Mouse (Mus musculus): Measurements from ENCODE around the gene Wiz. TPM values are rescaled to one million over a fixed set of nuclear protein-coding genes. Genes with fewer than 3 reads are reported as not detected.

The Wiz gene
- polyA plus RNA-seq, 2 experiments: 5.5 to 9.8 TPM

DNA sequence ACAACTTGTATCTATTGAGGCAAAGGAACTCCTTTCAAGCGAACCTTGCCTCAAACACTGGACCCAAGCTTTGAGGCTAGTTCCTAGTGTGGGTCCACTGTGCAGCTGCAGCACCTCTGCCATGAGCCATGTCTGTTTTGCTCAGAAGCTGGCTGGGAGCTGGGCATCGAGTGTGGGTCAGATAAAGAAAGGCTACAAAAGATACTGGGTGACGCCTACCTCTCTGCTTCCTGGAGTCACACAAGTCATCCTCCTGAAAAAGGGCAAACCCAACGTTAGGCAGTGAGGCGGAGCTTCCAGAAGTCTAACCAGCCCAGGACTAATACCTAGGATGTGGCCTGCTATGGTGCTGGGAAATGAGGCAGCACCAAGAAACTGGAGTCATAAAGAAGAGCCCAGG lies 75.3 kb downstream of the Wiz start:
- TF ChIP-seq EP300 (IDR thresholded peaks at IDR 0.05; ENCODE audit: low read depth): no peak
- no peak for TF ChIP-seq CTCF (IDR thresholded peaks at IDR 0.05; ENCODE audit: low read depth)
- no peak overlapping the region for H3K27ac ChIP-seq

GRCm38 (mm10) chr17:32312801-32313200 lies 76.4 kb downstream of the Wiz start:
- no peak for DNase-seq (ENCODE audit: low read depth in 3 of 3, low spot score in 3 of 3)
- Histone ChIP-seq H3K9me3 (ENCODE audit: control insufficient read depth, low read length) (no peaks in the 10 kb centered on the region), H3K27ac (no peak overlapping the region), H3K4me2 (ENCODE audit: low read depth) (no peak overlapping the region), H3K9ac (replicated peaks) (no peak overlapping the region), H3K36me3 (replicated peaks; ENCODE audit: control insufficient read depth, insufficient read depth, low read depth) (peaks cover 98% of the 10 kb centered on the region), H3K27me3 (ENCODE audit: control insufficient read depth, insufficient read depth, low read length) (no peaks in the 10 kb centered on the region), H3K4me3 (ENCODE audit: insufficient read depth in 1 of 2, low read depth in 2 of 2, low read length in 2 of 2) (no peak overlapping the region), H3K4me1 (replicated peaks; ENCODE audit: control insufficient read depth in 2 of 2, insufficient read depth in 2 of 2, low read length in 1 of 2) (peaks cover 3 to 5% of the 10 kb centered on the region in 2 experiments; a peak in 3 of 4 replicates)
- no peak for TF ChIP-seq CTCF (IDR thresholded peaks at IDR 0.05; ENCODE audit: low read depth)
- TF ChIP-seq EP300 (IDR thresholded peaks at IDR 0.05; ENCODE audit: low read depth): no peak
- ATAC-seq (ENCODE audit: insufficient read depth): no peak
- 84% methylated on average over 8 of the region's 8 CpGs for WGBS (ENCODE audit: insufficient replicate concordance)

More for the DNA sequence above, 75.3 kb downstream of the Wiz start:
- no peaks in the 10 kb centered on the region for H3K9me3 ChIP-seq (ENCODE audit: control insufficient read depth, low read length)
- no peak overlapping the region for H3K4me3 ChIP-seq (ENCODE audit: insufficient read depth in 1 of 2, low read depth in 2 of 2, low read length in 2 of 2)
- WGBS (ENCODE audit: insufficient replicate concordance): 37% methylated on average over 5 of the region's 5 CpGs
- H3K9ac ChIP-seq (replicated peaks): no peak overlapping the region
- DNase-seq (ENCODE audit: low read depth in 3 of 3, low spot score in 3 of 3) (no peak), ATAC-seq (ENCODE audit: insufficient read depth) (peak; percentile 61)
- H3K27me3 ChIP-seq (ENCODE audit: control insufficient read depth, insufficient read depth, low read length): no peaks in the 10 kb centered on the region
- H3K36me3 ChIP-seq (replicated peaks; ENCODE audit: control insufficient read depth, insufficient read depth, low read depth): peaks cover 95% of the 10 kb centered on the region
- H3K4me2 ChIP-seq (ENCODE audit: low read depth): no peak overlapping the region
- no peaks in the 10 kb centered on the region; a peak in 1 of 4 replicates for H3K4me1 ChIP-seq (replicated peaks; ENCODE audit: control insufficient read depth in 2 of 2, insufficient read depth in 2 of 2, low read length in 1 of 2)

DNA sequence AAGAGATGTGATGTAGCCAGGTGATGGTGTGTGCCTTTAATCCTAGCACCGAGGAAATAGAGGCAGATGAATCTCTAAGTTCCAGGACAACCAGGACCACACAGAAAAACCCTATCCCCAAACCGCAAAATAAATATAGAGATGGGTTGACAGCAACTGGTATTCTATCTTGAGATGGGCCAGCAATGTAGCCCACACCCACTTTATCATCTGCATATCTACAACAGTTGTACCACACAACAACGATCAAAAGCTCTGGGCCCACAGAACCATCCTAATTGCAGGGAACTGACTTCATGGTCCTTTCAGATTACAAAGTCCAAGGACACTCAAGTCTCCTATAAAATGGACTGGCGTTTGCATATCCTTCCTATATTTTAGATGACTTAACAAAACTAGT lies 81.3 kb downstream of the Wiz start:
- ATAC-seq (ENCODE audit: insufficient read depth): peak; percentile 41; the same call in 1 of the 2 replicates
- TF ChIP-seq CTCF (IDR thresholded peaks at IDR 0.05; ENCODE audit: low read depth) (no peak), EP300 (IDR thresholded peaks at IDR 0.05; ENCODE audit: low read depth) (0 out of 2 replicates have a peak, but pooled peaks have one; percentile 7)

More for the DNA sequence above, 81.3 kb downstream of the Wiz start:
- H3K4me2 ChIP-seq (ENCODE audit: low read depth): peak overlapping the region; percentile 11; the same call in 1 of the 2 replicates
- H3K36me3 ChIP-seq (replicated peaks; ENCODE audit: control insufficient read depth, insufficient read depth, low read depth): peaks cover 92% of the 10 kb centered on the region
- DNase-seq (ENCODE audit: low read depth in 3 of 3, low spot score in 3 of 3): no peak
- no peak overlapping the region for H3K4me3 ChIP-seq (ENCODE audit: insufficient read depth in 1 of 2, low read depth in 2 of 2, low read length in 2 of 2)
- H3K27ac ChIP-seq: no peak overlapping the region
- H3K27me3 ChIP-seq (ENCODE audit: control insufficient read depth, insufficient read depth, low read length): no peaks in the 10 kb centered on the region
- H3K9ac ChIP-seq (replicated peaks): no peak overlapping the region
- WGBS (ENCODE audit: insufficient replicate concordance): 24% methylated on average over 4 of the region's 4 CpGs
- peaks cover 3 to 8% of the 10 kb centered on the region in 2 experiments; a peak in 3 of 4 replicates for H3K4me1 ChIP-seq (replicated peaks; ENCODE audit: control insufficient read depth in 2 of 2, insufficient read depth in 2 of 2, low read length in 1 of 2)
- H3K9me3 ChIP-seq (ENCODE audit: control insufficient read depth, low read length): no peaks in the 10 kb centered on the region

Small RNA genes within 50 kb of the gene (microRNA-seq; reads per million reads assigned to microRNA genes)
- not detected for gene Gm22201

Other genes with a start within 250 kb of the Wiz start
- 0.55 and 0.66 TPM in 2 replicates for gene Notch3, start 222.6 kb downstream of the Wiz start, polyA plus RNA-seq (2012; rRNA removed)
- 0.22 and 0.30 TPM in 2 replicates for gene Notch3, start 222.6 kb downstream of the Wiz start, polyA plus RNA-seq (2014; fragmentation: Nextera tagmentation; extraction: Ambion mirVana)
- 0.08 and 0.13 TPM in 2 replicates for gene Ephx3, start 199.9 kb downstream of the Wiz start, polyA plus RNA-seq (2012; rRNA removed)
- gene Ephx3, start 199.9 kb downstream of the Wiz start, polyA plus RNA-seq (2014; fragmentation: Nextera tagmentation; extraction: Ambion mirVana): not detected in 2 replicates
- 11.9 and 15.0 TPM in 2 replicates for gene Brd4, start 104.7 kb downstream of the Wiz start, polyA plus RNA-seq (2012; rRNA removed)
- gene Brd4, start 104.7 kb downstream of the Wiz start, polyA plus RNA-seq (2014; fragmentation: Nextera tagmentation; extraction: Ambion mirVana): 26.4 and 33.0 TPM in 2 replicates
- 19.4 and 26.8 TPM in 2 replicates for gene Akap8, start 68.2 kb downstream of the Wiz start, polyA plus RNA-seq (2012; rRNA removed)
- gene Akap8, start 68.2 kb downstream of the Wiz start, polyA plus RNA-seq (2014; fragmentation: Nextera tagmentation; extraction: Ambion mirVana): 12.3 and 12.6 TPM in 2 replicates
- gene Akap8l, start 38.8 kb downstream of the Wiz start, polyA plus RNA-seq (2012; rRNA removed): 24.1 and 35.4 TPM in 2 replicates
- 18.9 and 23.5 TPM in 2 replicates for gene Akap8l, start 38.8 kb downstream of the Wiz start, polyA plus RNA-seq (2014; fragmentation: Nextera tagmentation; extraction: Ambion mirVana)
- gene Rasal3, start 14.1 kb upstream of the Wiz start, polyA plus RNA-seq (2012; rRNA removed): 2.0 and 2.1 TPM in 2 replicates
- gene Rasal3, start 14.1 kb upstream of the Wiz start, polyA plus RNA-seq (2014; fragmentation: Nextera tagmentation; extraction: Ambion mirVana): 2.2 and 2.3 TPM in 2 replicates
- 5.7 and 8.3 TPM in 2 replicates for gene Pglyrp2, start 34.7 kb upstream of the Wiz start, polyA plus RNA-seq (2012; rRNA removed)
- gene Pglyrp2, start 34.7 kb upstream of the Wiz start, polyA plus RNA-seq (2014; fragmentation: Nextera tagmentation; extraction: Ambion mirVana): 3.6 and 4.0 TPM in 2 replicates
- 0.20 and 0.29 TPM in 2 replicates for gene Cyp4f39, start 63.3 kb upstream of the Wiz start, polyA plus RNA-seq (2012; rRNA removed)
- 0.71 and 0.83 TPM in 2 replicates for gene Cyp4f39, start 63.3 kb upstream of the Wiz start, polyA plus RNA-seq (2014; fragmentation: Nextera tagmentation; extraction: Ambion mirVana)
- 0.34 and 0.48 TPM in 2 replicates for gene Cyp4f17, start 116.6 kb upstream of the Wiz start, polyA plus RNA-seq (2012; rRNA removed)
- gene Cyp4f17, start 116.6 kb upstream of the Wiz start, polyA plus RNA-seq (2014; fragmentation: Nextera tagmentation; extraction: Ambion mirVana): 0.34 and 0.36 TPM in 2 replicates
- 3.1 and 3.2 TPM in 2 replicates for gene Cyp4f16, start 147.1 kb upstream of the Wiz start, polyA plus RNA-seq (2012; rRNA removed)
- 2.4 and 3.0 TPM in 2 replicates for gene Cyp4f16, start 147.1 kb upstream of the Wiz start, polyA plus RNA-seq (2014; fragmentation: Nextera tagmentation; extraction: Ambion mirVana)
- gene Cyp4f37, start 231.9 kb upstream of the Wiz start, polyA plus RNA-seq (2012; rRNA removed): not detected in 2 replicates
- not detected in 2 replicates for gene Cyp4f37, start 231.9 kb upstream of the Wiz start, polyA plus RNA-seq (2014; fragmentation: Nextera tagmentation; extraction: Ambion mirVana)

Data from liver, embryonic 14.5 days (tissue).